Mouse (Mus musculus): ENCODE results near the gene Fgfr2. TPM values are rescaled to one million over a fixed set of nuclear protein-coding genes. Genes with fewer than 3 reads are reported as not detected.

Gene Fgfr2
- polyA plus RNA-seq, 1 experiment = 14.7 TPM

- 69% methylated on average over 6 of the region's 6 CpGs for WGBS
- Histone ChIP-seq H3K27me3 (ENCODE audit: control insufficient read depth, insufficient read depth, low read length) (no peaks in the 10 kb centered on the region), H3K27ac (ENCODE audit: insufficient read depth, low read depth, low read length) (no peak overlapping the region), H3K4me3 (ENCODE audit: low read depth, low read length) (no peak overlapping the region), H3K4me1 (ENCODE audit: control insufficient read depth, insufficient read depth, insufficient read length, low read length) (no peaks in the 10 kb centered on the region; the same call in 1 of the 2 replicates), H3K36me3 (ENCODE audit: control insufficient read depth, insufficient read depth, low read length) (peaks cover 12% of the 10 kb centered on the region)
- TF ChIP-seq POLR2A (IDR thresholded peaks at IDR 0.05; ENCODE audit: low read depth, low read length) (no peak), CTCF (IDR thresholded peaks at IDR 0.05; ENCODE audit: extremely low read depth, insufficient read length, insufficient replicate concordance, low read depth, low read length) (no peak)
Observed at GRCm38 (mm10) chr7:133066776-133067175, 56.4 kb downstream of the Fgfr2 start.

- Histone ChIP-seq H3K27me3 (ENCODE audit: control insufficient read depth, insufficient read depth, low read length) (no peaks in the 10 kb centered on the region), H3K4me3 (ENCODE audit: low read depth, low read length) (no peak overlapping the region), H3K4me1 (ENCODE audit: control insufficient read depth, insufficient read depth, insufficient read length, low read length) (peaks cover 13% of the 10 kb centered on the region), H3K36me3 (ENCODE audit: control insufficient read depth, insufficient read depth, low read length) (peaks cover 5% of the 10 kb centered on the region; the same call in 1 of the 2 replicates), H3K27ac (ENCODE audit: insufficient read depth, low read depth, low read length) (no peak overlapping the region)
- no peak for TF ChIP-seq CTCF (IDR thresholded peaks at IDR 0.05; ENCODE audit: extremely low read depth, insufficient read length, insufficient replicate concordance, low read depth, low read length)
- no peak for TF ChIP-seq POLR2A (IDR thresholded peaks at IDR 0.05; ENCODE audit: low read depth, low read length)
- WGBS = 80% methylated on average over 3 of the region's 3 CpGs
Observed at GRCm38 (mm10) chr7:133062055-133062454, 61.1 kb downstream of the Fgfr2 start.

- Histone ChIP-seq H3K4me3 (ENCODE audit: low read depth, low read length) (no peak overlapping the region), H3K4me1 (ENCODE audit: control insufficient read depth, insufficient read depth, insufficient read length, low read length) (peaks cover 13% of the 10 kb centered on the region), H3K27ac (ENCODE audit: insufficient read depth, low read depth, low read length) (no peak overlapping the region), H3K36me3 (ENCODE audit: control insufficient read depth, insufficient read depth, low read length) (0 out of 2 replicates have a peak, but pooled peaks cover 5% of the 10 kb centered on the region), H3K27me3 (ENCODE audit: control insufficient read depth, insufficient read depth, low read length) (no peaks in the 10 kb centered on the region)
- WGBS = 72% methylated on average over 6 of the region's 6 CpGs
- no peak for TF ChIP-seq POLR2A (IDR thresholded peaks at IDR 0.05; ENCODE audit: low read depth, low read length)
- no peak for TF ChIP-seq CTCF (IDR thresholded peaks at IDR 0.05; ENCODE audit: extremely low read depth, insufficient read length, insufficient replicate concordance, low read depth, low read length)
Observed at GRCm38 (mm10) chr7:133060170-133060569, 63.0 kb downstream of the Fgfr2 start.

GRCm38 (mm10) chr7:133059517-133060104 lies 63.5 kb downstream of the Fgfr2 start:
- no peak for TF ChIP-seq POLR2A (IDR thresholded peaks at IDR 0.05; ENCODE audit: low read depth, low read length)
- TF ChIP-seq CTCF (IDR thresholded peaks at IDR 0.05; ENCODE audit: extremely low read depth, insufficient read length, insufficient replicate concordance, low read depth, low read length) = no peak
- WGBS = 32% methylated on average over 9 of the region's 9 CpGs
- Histone ChIP-seq H3K27me3 (ENCODE audit: control insufficient read depth, insufficient read depth, low read length) (no peaks in the 10 kb centered on the region), H3K4me3 (ENCODE audit: low read depth, low read length) (no peak overlapping the region), H3K4me1 (ENCODE audit: control insufficient read depth, insufficient read depth, insufficient read length, low read length) (peaks cover 13% of the 10 kb centered on the region), H3K36me3 (ENCODE audit: control insufficient read depth, insufficient read depth, low read length) (0 out of 2 replicates have a peak, but pooled peaks cover 5% of the 10 kb centered on the region), H3K27ac (ENCODE audit: insufficient read depth, low read depth, low read length) (no peak overlapping the region)

- 22% methylated on average over 6 of the region's 6 CpGs for WGBS
- Histone ChIP-seq H3K27ac (ENCODE audit: insufficient read depth, low read depth, low read length) (peak overlapping the region; percentile 3; the same call in 1 of the 2 replicates), H3K4me1 (ENCODE audit: control insufficient read depth, insufficient read depth, insufficient read length, low read length) (peaks cover 13% of the 10 kb centered on the region), H3K27me3 (ENCODE audit: control insufficient read depth, insufficient read depth, low read length) (no peaks in the 10 kb centered on the region), H3K4me3 (ENCODE audit: low read depth, low read length) (no peak overlapping the region), H3K36me3 (ENCODE audit: control insufficient read depth, insufficient read depth, low read length) (0 out of 2 replicates have a peak, but pooled peaks cover 3% of the 10 kb centered on the region)
- TF ChIP-seq POLR2A (IDR thresholded peaks at IDR 0.05; ENCODE audit: low read depth, low read length) (no peak), CTCF (IDR thresholded peaks at IDR 0.05; ENCODE audit: extremely low read depth, insufficient read length, insufficient replicate concordance, low read depth, low read length) (no peak)
Observed at GRCm38 (mm10) chr7:133059150-133059509, 64.0 kb downstream of the Fgfr2 start.

- WGBS = 68% methylated on average over 12 of the region's 12 CpGs
- Histone ChIP-seq H3K27me3 (ENCODE audit: control insufficient read depth, insufficient read depth, low read length) (no peaks in the 10 kb centered on the region), H3K4me3 (ENCODE audit: low read depth, low read length) (no peak overlapping the region), H3K4me1 (ENCODE audit: control insufficient read depth, insufficient read depth, insufficient read length, low read length) (peaks cover 13% of the 10 kb centered on the region), H3K36me3 (ENCODE audit: control insufficient read depth, insufficient read depth, low read length) (0 out of 2 replicates have a peak, but pooled peaks cover 3% of the 10 kb centered on the region), H3K27ac (ENCODE audit: insufficient read depth, low read depth, low read length) (peak overlapping the region; percentile 3; the same call in 1 of the 2 replicates)
- no peak for TF ChIP-seq CTCF (IDR thresholded peaks at IDR 0.05; ENCODE audit: extremely low read depth, insufficient read length, insufficient replicate concordance, low read depth, low read length)
- no peak for TF ChIP-seq POLR2A (IDR thresholded peaks at IDR 0.05; ENCODE audit: low read depth, low read length)
Observed at GRCm38 (mm10) chr7:133058496-133059149, 64.5 kb downstream of the Fgfr2 start.

- H3K36me3 ChIP-seq (ENCODE audit: control insufficient read depth, insufficient read depth, low read length) = 0 out of 2 replicates have a peak, but pooled peaks cover 3% of the 10 kb centered on the region
- peaks cover 16% of the 10 kb centered on the region for H3K4me1 ChIP-seq (ENCODE audit: control insufficient read depth, insufficient read depth, insufficient read length, low read length)
- H3K27ac ChIP-seq (ENCODE audit: insufficient read depth, low read depth, low read length) = no peak overlapping the region
- no peak overlapping the region for H3K4me3 ChIP-seq (ENCODE audit: low read depth, low read length)
- no peaks in the 10 kb centered on the region for H3K27me3 ChIP-seq (ENCODE audit: control insufficient read depth, insufficient read depth, low read length)
- TF ChIP-seq POLR2A (IDR thresholded peaks at IDR 0.05; ENCODE audit: low read depth, low read length) (no peak), CTCF (IDR thresholded peaks at IDR 0.05; ENCODE audit: extremely low read depth, insufficient read length, insufficient replicate concordance, low read depth, low read length) (no peak)
- WGBS = 92% methylated on average over 8 of the region's 8 CpGs
Observed at GRCm38 (mm10) chr7:133056924-133057323, 66.2 kb downstream of the Fgfr2 start.

Measured in small intestine, adult 2 months (tissue).